Mouse (Mus musculus): ENCODE data around the gene Armc12.

Armc12 gene

DNA sequence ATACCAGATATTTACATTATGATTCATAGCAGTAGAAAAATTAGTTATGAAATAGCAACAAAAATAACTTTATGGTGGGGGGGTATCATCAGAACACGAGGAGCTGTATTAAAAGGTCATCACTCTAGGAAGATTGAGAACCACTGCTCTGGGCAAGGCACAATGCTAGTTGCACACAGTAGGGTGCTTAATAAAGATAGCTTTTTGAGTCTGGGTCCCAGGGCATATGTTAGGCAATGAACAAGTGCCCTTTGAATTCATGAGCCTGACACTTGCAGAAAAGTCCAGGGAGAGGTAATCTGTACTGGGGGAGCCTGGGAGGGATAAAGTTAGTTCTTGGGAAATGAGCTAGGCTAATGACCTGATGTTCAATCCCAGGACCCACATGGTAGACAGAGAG is 17.3 kb upstream of the Armc12 start:
- no peak for ATAC-seq (ENCODE audit: low TSS enrichment)

DNA sequence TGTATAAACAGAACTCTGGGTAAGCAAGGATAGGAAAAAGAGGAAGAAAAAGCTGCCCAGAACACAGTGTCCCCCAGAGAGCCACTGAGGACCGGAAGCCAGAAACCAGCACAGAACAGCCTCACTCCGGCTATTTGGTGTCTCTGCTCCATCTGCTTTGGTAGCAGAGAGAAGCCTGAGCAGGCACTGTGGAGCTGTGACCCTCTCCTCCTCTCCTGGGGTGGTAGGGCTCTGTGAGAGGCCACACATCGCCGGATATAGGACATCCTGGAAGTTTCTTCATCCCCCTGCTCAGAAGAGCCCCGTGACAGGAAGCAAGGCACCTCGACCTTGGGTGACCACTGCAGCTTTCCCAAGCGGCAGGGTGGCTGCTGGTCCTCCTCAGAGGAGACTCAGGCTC is 16.8 kb upstream of the Armc12 start:
- no peak for ATAC-seq (ENCODE audit: low TSS enrichment)

DNA sequence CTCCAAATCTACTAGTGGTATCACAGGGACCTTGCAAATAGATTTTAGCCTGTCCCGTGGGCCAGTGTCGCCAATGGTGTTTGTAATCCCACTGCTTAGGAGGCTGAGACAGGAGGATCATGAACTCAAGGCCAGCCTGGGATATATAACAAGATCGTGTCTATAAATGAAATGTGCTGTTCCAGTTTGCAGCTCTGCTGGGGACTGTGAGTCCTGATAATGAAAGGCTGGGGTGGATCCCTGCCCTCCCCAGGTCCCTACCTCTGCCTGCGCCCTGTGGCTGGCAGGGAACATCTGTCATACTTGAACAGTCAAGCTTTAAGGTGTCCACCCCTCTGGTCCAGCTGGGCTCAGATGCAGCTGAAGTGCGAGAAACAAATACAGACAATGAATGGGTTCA is 16.1 kb upstream of the Armc12 start:
- ATAC-seq (ENCODE audit: low TSS enrichment), result no peak

DNA sequence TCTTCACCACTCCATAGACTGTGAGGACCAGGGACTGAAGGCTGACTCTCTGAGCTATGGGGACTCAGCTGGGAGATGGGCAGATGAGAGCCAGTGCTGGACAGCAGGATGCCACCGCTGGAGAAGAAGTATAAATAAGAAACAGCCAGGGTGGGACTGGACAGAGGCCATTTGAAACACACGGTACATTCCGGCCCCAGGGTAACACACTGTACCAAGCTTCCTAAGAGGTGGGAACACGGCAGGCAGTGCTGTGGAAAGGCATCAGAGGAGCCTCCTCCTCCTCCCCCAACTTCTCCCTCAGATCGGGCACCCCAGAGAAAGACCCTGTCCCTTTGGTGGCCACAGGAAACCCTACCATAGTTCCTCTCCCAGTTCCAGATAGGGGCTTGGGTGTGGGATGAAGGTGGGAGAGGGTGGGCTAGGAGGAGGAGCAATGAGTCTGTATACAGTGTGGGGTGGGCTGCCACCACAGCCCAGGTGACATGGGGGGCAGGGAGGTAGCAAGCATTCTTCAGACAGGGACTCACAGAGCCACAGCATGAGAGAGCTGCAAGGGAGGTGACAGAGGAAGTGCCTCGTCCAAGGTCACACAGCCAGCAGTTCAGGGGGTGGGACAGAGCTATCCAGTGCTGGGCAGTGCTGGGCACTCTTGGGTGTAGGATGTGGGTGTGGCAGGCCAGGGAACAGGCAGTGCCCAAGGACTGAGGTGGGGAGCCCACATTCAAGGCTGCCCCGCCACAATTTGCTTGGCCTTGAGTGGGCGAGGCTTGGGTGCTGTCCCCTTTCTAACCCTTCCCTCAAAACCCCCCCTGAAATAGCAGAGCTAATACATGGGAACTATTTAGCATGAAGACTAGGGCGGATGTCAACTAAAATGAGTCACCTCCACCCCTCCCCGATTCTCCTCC is 14.9 kb upstream of the Armc12 start:
- no peak for ATAC-seq (ENCODE audit: low TSS enrichment)

DNA sequence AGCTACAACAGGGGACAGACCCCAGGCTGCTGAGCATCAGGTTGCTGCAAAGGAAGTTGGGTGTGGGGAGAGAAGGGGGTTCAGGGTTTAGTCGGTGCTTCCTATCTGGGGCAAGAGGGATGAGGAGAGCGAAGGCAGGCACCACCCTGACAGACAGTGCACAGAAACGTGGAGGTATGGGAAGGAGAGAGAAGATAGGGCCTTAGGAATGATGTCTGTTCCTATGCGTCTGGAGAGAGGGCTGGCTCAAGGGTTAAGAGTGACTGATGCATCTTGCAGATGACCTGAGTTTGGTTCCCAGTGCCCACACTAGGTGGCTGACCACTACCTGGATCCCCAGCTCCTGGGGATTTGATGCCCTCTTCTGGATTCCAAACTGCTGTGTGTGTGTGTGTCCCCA is 13.7 kb upstream of the Armc12 start:
- ATAC-seq (ENCODE audit: low TSS enrichment), result no peak

DNA sequence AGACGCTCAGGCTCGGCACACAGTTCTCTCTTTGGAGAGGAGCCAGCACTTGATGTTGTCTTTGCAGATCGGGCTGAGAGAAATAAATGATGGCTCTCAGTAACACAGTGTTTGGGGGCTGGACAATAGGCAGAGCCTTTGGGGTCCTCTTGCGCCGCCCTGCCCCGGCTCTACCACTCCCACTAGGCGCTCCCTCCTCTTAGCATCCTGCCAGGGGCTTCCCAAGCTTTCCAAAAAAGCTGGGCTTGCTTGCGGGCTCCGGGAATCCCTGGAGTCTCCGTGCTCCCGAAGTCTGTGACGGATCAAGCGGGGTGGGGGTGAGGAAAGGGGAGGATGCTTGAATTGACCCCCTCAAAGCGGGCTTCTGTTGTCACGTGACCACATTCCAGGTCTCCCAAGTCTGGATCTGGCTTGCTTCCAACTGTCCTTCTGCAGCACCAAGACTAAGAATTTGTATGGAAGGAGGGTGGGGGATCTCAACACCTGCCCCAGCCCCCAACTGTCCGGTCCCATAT is 13.1 kb upstream of the Armc12 start, which contains the start of gene Fkbp5:
Gene Fkbp5, minus strand, starts transcription at position 87 of the 515 bp plus-strand sequence.
- ATAC-seq (ENCODE audit: low TSS enrichment), result no peak

DNA sequence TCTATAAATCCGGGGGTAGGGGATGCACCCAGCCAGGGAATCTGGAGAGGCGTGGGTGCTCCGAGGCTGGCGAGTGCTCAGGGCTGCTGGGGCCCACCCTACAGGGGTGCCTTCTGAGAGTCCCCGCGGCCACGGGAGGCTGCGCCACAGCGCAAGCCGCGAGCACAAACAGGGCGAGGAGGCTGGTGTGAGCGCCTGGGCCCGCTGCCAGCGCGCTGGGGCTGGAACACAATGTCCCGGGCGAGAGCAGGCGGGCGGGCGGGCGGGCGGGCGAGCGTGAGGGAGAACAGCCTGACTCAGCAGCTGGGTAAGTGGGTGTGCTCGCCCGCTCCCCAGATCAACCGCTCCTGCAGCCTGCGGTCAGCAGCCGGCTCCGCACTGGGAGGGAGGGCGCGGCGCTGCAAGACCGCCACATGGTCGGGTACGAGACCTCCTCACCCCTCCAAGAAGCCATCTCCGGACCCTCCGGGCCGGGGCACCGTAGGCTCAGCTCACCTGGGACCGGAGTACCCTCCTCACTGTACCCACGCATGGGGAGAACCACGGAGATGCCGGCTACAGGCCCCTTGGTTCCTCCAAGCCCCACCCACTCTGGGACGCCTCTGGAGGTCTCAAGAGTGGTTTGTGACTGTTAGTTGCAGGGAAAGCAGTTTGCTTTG is 12.5 kb upstream of the Armc12 start:
- ATAC-seq (ENCODE audit: low TSS enrichment), result peak; percentile 21; the same call in 1 of the 2 replicates

DNA sequence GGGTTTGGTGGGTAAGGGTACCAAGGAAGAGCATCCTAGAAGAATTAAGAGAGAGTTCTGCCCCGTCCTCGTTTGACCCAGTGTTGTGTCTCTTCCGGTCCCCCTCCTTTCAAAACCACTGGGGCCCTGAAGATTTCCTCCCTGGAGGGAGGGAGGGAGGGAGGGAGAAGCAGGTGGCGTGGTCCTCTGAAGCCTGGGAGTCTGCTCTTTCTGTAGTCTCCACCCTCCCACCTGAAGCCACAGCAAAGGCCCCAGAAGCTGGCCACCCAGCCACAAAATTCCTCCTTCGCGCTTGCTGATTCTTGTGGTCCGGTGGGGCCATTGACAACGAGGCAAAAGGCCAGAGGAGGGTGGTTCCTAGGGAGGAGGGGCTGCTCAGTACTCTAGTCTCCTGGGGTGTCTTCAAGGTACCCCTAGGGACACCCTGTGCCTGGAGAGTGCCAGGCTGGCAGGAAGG is 12.0 kb upstream of the Armc12 start:
- no peak for ATAC-seq (ENCODE audit: low TSS enrichment)

DNA sequence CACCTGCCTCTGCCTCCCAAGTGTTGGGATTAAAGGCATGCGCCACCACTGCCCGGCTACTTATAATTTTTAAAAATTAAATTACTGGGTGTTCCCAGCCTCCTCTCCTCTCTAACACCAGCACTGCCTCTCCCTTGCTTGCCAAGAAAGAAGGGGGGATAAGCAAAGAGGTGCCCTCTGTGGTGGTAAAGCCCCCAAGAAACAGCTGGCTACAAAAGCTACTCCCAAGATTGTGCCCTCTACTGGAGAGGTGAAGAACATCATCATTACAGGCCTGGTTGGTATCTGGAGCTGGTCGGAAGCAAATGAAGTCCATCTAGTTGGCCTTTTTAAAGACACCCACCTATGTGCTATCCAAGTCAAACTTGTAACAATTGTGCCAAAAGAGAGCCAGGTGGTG is 10.8 kb upstream of the Armc12 start:
- no peak for ATAC-seq (ENCODE audit: low TSS enrichment)

DNA sequence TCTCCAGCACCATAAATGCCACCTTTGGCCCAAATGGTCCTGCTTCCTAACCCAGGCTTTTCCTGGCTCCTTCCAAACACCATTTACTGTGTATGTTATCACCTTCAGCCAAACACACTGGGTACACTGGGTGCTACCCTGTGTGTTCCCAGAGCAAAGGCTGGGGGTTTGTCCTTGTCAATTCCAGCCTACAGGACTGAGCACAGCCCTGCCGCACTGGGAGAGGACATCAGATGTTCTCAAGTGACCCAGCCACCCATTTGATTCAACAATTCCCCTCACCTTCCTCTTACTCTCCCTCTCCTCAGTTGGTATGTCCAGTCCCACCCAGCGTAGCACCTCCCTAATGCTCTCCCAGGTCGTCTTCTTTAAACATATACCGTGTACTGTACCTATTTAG is 10.0 kb upstream of the Armc12 start:
- ATAC-seq (ENCODE audit: low TSS enrichment), result no peak

DNA sequence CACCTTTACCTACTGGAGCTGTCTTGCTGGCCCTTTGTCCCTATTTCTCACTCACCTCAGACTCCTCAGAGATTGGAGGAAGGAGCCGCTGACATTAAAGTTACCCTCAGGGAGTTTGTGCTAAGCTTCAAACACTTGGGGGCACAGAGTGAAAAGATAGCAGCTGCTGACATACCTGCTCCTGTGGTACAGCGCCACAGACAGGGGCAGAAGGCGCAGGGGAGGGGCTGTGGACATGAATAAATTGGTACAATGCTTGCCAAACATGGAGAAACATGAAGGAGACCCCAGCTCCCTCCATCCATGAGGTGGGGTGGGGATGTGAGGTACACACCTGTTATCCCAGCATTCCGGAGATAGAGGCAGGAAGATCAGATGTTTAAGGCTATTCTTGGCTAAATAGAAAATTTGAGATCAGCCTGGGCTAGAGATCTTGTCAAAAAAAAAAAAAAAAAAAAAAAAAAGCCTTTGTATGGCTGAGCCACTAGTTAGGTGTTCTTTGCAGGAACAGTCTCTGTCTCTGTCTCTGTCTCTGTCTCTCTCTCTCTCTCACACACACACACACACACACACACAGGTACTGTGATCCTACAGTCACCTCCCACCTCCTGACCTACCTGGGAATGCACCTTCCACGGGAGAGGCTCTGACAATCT is 9.4 kb upstream of the Armc12 start:
- ATAC-seq (ENCODE audit: low TSS enrichment), result no peak

DNA sequence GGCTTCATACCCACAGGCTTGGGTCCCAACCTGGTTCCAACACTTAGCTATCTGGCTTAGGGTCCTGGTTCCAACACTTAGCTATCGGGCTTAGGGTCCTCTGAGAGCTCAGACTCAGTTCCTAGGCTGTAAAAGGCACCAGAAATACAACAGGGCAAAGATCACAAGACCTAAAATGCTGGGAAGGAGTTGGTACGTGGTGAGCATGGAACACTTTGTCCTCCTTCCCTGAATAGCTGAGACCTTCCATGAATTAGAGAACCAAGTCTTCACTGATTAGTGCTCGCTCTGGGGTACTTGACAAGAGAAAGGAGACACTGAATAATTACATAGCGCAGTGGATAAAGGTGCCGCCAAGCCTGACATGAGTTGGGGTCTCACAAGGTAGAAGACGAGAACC is 8.7 kb upstream of the Armc12 start:
- no peak for ATAC-seq (ENCODE audit: low TSS enrichment)

DNA sequence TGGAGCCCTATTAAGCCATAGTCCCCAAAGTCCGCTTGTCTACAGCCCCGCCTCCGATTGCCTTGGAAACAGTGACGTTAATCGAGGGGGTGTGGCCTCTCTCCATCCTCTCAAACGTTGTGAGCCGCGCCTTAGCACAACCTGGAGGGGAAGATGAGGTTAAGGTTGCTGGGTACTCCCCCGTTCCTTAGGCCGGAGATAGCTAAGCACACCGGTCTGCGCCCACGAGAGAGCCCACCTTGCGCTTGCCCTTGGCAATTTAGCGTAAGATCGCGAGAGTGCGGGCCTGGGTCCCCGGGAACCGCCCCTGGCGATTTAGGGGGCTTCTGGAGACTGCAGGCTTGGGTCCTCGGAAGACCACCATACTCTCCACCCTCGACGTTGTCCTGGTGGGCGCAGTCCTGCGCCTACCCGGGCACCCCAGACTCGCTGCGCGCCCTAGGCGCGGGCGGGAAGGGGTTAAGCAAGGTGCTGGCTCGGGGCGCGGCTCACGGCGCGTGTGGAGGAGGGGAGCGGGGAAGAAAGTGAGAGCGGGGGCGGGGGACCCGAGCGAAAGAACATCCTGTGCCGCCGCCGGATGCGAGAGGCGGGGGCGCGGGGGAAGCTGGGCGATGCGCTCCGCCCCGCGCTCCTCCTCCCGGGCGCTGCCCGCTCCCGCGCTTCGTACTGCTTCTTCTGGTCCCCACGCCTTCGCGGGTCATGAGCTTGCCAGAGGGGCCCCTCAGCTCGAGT is 7.8 kb upstream of the Armc12 start:
- ATAC-seq (ENCODE audit: low TSS enrichment), result peak; percentile 78

DNA sequence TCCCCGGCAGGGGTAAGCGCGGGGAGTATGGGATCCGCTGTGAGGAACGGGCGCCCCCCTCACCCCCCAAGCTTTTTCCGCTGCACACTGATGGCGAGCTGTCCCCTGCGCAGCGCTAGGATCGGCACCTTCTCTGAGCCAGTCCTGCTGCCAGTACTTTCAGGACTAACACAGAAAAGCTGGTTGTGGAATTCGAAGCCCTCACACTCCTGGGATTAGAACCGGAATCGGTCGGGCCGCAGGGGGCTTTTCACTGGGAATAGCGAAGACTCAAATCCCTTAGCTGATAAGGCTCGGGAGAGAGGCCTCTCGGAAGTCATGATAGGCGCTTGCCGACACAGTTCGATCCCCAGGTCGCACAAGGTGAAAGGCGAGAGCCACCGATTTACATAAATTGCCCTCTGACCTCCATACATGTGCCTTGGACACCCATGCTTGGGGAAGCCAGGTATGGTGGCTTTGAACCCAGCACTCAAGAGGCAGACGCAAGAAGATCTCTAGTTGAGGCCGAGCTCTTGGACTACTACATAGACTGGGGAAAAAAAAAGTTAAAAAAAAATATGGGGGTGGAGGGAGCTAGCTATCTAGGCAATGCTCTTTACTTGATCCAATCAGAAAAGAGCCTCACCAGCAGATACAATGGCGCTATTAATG is 7.1 kb upstream of the Armc12 start:
- no peak; the same call in 1 of the 2 replicates for ATAC-seq (ENCODE audit: low TSS enrichment)

DNA sequence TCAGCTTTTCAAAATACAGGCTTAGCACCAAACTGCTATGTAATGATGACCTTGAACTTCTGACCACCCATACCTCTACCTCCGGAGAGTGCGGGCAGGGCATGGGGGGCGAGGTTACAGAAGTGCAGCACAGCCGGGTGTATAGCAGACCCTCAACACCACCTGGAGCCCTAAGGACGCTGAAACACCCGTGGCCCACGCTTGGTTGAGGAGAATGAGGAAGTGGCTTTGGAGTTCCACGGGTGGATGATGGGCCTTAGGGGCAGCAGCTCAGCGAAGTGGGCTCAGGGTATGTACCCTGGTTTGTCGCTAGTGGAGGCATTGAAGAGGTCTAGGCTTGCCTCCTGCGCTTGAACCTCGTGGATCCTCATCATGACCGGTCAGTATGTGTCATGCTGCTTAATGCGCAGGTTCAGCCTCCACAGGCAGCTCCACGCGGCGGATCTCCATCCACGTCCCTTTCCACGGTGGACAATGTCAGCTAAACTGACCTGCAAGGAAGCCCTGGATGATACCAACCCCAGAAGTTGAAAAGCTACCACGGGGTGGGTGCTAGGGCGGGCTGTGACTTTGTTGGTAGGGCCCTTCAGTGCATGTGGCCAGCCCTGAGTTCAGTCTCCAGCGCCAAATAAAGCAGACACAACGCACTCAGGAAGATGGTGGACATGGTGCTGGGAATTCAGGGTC is 6.5 kb upstream of the Armc12 start:
- ATAC-seq (ENCODE audit: low TSS enrichment), result no peak

DNA sequence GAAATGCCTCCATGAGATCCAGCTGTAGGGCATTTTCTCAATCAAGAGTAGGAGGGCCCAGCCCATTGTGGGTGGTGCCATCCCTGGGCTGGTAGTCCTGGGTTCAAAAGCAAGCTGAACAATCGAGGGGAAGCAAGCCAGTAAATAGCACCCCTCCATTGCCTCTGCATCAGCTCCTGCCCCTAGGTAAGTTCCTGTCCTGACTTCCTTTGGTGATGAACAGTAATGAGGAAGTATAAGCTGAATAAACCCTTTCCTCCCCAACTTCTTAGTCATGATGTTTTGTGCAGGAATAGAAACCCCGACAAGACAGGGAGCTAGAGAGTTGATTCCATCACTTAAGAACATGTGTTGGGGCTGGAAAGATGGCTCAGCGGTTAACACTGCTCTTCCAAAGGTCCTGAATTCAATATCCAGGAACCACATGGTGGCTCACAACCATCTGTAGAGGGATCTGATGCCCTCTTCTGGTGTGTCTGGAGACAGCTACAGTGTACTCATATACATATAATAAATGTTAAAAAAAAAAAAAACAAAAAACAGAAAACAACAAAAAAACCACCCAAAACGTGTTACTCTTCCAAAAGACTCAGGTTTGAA is 5.7 kb upstream of the Armc12 start:
- ATAC-seq (ENCODE audit: low TSS enrichment), result no peak

DNA sequence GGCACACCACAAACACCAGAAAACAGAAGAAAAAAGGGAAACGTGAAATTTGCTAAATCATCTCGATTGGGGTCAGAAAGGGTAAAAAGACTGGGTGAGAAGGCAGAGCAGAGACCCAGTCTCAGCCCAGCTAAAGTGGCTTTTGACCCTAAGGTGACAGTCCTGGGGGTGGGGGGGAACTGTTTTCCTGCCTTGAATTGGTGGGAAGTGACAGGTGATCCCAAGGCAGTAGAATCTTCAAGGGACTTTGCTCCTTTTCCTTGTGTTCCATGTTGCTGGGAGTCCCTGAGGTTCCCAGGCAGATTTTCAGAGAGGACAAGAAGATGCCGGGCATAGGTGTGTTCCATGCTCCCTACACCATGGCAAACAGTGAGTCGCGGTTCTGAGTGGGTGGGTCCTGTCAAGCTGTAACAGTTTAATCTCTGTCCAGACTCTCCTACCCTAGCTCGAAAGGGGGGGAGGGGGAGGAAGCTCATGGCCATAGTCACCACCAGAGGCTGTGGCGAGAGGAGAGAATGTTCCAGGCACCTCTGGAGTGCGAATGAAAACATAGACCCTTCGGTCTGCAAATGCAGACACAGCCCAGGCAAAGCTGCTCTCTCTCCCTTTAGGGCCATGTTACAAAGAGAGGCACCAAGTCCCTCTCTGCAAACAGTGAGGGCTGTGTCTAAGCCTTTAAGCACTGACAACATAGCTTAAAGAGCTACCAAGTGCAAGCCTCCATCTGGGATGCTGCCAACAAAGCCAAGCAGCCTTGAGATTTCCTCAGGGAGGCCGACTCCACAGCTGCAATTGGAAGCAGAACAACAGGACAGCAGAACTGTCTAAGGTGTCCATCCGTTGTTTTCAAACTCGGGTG is 3.2 kb upstream of the Armc12 start:
- peak; percentile 24; the same call in 1 of the 2 replicates for ATAC-seq (ENCODE audit: low TSS enrichment)

DNA sequence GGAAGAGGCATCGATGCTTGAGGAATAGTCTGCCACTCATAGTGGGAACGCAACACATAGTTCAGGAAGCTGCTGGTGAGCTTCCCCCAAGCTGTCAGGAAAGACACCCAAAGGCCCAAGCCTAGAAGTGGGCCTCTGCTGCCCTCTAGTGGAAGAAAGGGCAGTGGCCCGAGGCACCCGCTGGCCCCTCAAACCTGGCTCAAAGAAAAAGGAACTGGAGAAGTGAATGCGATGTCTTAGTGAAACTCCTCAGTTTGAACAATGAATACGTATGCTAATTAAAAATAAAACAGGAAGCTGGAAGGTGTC is 2.6 kb upstream of the Armc12 start:
- ATAC-seq (ENCODE audit: low TSS enrichment), result peak; percentile 79

DNA sequence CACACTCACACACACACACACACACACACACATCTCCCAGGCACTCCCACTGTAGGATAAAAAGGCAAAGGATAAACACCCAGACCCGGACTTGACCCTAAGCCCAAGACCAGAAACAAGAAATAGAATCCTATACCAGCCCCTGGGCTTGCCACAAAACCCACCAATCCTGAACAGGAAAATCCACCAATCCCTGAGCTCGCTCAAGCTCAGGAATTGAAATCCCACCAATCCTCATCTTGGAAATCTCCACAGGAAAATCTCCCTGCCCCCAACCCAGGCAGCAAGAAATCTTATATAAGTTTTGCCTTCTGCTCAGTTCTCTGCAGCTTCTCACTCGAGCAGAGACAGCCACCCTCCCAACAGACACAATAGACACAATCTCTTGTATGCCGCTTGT is 1.5 kb upstream of the Armc12 start:
- no peak for ATAC-seq (ENCODE audit: low TSS enrichment)
